Mouse (Mus musculus): ENCODE results near the gene Irf6.

- TF ChIP-seq CTCF (IDR thresholded peaks at IDR 0.05; ENCODE audit: low read depth, low read length), result no peak
- no peak for TF ChIP-seq EP300 (IDR thresholded peaks at IDR 0.05; ENCODE audit: insufficient read depth, low read depth, low read length)
- TF ChIP-seq POLR2A (IDR thresholded peaks at IDR 0.05; ENCODE audit: insufficient read depth, low read length), result no peak
Measured at GRCm38 (mm10) chr1:193145101-193145500, 7.8 kb upstream of the Irf6 start.
